Mouse (Mus musculus) retina, adult 2 months (tissue): ENCODE measurements around the gene Epsti1.

Source experiments
- DNase-seq: peaks from one replicate; pipeline ENCODE4 v3.0.0-alpha.2; 2012; ENCODE audit warnings: low read depth, low spot score

The Epsti1 gene

DNA sequence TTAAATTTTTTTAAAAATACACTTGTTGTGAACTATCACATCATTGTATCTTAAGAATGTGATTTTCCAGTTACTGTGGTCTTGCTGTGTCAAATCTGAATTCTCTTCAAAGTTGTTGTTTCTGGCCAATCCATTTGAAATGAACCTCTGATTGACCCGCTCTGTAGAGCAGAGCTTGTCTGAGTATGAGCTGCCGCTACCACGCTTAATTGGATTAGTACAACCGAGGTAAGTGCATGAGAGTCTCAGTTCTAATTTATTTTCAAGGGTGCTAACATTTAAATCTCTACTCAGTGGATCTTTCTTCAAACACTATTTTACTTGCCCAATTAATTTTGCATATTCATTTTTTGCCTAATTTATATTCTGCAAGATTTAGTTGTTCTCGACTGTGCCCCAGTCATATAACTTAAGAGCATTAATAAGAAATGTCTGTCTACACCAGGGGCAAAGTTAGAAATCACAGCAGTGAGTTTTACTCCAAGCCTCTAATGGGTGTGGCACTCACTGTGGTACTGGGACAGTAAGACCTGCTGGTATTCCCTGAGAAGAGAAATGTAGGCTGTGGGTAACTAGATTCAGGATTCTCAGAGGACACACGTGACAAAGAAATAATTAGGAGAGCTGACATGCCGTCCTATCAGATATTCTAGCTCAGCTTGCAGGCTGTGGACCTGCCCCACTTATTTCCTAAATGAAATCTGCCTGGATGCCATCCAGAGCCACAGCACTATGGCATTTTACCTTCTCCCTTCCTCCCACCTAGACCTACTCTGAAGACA lies 111.7 kb downstream of the Epsti1 start:
- no peak for DNase-seq

DNA sequence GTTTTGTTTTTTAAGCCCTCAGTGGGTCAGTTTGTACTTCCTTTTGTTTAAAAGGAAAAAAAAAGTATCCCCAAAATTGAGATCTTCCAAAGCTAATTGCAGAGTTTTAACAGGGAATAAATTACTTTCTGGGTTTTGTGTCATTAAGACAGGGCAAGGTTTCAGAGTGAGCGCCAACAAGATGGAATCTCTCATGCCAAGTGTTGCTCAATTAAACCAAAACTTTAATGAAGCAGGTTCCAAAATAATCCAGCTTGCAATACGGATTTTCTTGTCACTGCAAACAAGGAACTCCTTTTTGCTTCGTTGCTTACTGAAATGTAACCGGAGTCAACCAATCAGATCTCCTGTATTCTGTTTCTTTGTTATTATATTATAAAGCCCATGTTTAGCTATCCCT lies 112.4 kb downstream of the Epsti1 start:
- no peak for DNase-seq

DNA sequence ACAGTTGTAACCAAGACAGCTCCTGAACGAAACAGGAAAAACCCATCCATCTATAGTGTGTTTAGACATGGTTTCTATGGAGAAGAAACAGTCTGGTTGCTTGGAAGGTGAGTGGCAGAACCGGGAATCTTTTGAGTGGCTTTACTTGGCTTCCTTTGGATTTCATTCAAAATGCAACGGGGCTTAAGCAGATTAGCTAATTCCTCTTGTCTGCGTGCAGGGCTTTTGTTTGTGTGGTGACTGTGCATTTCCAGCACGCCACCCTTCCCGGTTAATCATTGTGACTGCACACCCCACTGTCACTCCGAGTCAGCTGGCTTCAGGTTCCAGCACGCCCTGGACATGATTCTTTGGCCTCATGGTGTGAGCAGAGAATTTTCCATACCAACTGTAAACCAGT lies 115.9 kb downstream of the Epsti1 start:
- DNase-seq: no peak

DNA sequence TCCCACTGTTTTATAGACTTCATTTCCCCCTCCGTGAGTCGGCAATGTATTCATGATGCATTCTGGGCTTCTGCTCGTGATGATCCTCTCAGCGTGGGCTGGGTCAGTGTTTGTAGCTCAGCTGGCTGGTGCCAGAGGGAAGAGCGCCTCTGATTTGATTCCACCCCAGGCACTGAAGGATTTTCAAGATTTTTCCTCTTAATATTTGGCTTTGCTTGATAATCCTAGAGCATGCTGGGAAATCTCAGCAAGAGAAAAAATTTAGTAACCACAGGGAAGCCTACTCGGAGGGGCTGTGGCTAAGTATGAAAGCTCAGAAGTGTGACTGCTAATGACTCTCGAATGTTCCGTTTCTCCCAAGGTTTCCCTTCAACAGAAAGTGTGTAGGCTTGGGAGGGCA lies 134.8 kb downstream of the Epsti1 start:
- DNase-seq: no peak

DNA sequence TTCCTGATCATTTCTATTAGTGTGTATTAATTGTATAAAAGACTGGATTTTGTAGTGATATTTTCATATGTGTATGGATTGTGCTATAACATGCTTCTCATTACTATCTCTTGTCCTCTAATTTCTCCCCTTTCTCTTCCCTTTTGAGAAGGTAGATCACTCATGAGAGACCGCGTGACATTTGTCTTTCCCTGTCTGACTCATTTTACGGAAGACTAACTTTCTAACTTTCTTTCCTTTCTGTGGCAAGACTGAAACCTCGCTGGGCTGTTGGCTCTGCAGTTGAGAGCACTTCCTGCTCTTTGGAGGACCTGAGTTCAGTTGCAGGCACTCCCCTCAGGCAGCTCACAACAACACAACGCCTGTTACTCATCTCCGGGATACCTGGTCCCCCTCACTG lies 136.6 kb downstream of the Epsti1 start:
- no peak for DNase-seq

DNA sequence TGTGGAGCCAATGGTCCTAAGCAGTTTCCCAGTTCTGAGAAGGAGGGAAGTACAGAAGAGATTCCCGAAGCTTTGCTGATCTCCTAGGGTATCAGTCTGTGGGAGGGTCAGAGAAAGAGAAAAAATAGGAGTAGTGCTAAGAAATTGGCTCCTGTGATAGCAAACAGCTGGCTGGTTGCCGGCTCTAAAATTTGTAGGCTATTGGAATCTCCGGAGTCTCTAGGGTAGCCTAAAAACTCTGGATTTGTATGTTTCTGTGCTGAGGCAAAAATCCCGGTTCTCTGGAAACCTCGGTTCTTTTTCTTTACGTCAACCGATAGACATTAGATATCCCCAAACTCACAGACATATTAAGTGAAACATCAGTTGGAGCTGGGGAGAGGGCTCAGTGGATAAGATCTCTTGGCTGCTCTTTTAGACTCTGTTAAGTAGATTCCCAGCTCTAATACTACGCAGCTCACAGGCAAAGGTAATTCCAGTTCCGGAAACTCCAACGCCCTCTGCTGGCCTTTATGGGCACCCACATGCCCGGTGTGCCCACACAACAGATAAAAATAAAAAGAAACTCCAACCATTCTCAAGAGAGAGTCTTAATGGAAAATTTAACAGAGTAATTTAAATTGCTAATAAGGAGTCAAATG lies 138.0 kb downstream of the Epsti1 start:
- DNase-seq: no peak

DNA sequence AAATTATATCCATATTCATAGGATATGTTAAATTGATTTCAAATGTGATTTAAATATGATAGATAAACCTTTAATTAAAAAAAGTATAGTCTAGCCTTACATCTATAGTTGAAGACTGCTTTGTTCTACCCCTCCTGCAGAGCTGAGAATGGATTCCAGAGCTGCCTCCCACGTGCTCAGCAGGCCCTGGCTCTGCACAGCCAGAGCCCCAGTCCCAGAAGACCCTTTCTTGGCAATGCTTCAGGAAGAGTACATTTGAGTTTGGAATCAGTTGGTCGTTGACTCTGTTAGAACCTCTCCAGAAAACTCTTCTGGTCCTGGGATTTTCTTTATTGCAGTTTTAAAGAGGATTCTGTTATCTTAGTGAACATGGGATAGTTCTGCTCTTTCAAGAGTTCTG lies 139.0 kb downstream of the Epsti1 start:
- DNase-seq: no peak

DNA sequence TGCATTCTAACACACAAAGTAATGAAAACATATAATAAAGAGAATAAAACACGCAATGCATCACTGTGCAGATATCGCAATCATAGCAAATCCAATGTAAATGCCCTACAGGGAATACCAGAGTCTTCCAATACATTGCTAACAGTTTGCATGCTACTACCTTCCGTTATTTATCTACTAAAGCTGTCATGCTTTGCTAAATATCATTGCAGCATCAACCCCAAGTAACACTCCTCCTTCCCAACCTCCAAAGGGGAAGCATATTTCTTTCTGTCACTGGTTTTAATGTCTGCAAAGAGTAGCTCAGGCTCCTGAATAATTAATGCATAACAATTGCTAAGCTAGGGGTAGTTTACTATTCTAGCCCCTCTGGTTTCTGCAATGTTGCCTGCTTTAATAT lies 144.2 kb downstream of the Epsti1 start:
- DNase-seq: no peak

DNA sequence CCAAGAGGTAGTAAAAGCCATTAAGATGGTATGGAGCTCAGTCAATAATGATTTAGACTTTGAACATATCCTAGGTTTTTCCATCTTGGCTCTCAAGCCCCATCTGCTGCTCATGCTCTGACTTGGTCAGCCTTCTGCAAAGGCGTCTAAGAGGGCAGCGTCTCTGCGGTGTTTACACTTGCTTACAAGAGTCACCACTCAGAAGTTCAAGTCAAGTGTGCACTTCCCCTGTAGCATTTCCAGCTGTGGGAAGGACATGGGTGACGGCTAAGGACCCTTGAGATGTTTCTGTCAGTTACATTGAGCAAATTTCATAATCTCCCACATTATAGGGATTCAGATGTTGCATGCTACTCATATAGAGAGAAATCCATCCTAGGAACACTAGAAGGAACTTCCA lies 144.6 kb downstream of the Epsti1 start:
- DNase-seq: no peak
